Mouse (Mus musculus) MEL (cell line): ENCODE measurements around the gene Cstl1. TPM values are rescaled to one million over a fixed set of nuclear protein-coding genes. Genes with fewer than 3 reads are reported as not detected.
A peak's percentile ranks its signal among the peaks of the same experiment; 100 is the strongest.

ENCODE experiments used
- DNase-seq: peaks from one replicate; pipeline ENCODE4 v3.0.0; 2011; ENCODE audit warnings: low read depth, low spot score
- H3K27ac ChIP-seq: 2 replicates; pipeline ENCODE4 v1.5.1; 2012; ENCODE audit warnings: low read depth, mild to moderate bottlenecking, control low read depth, low read length, moderate library complexity; ENCODE audit not compliant: control insufficient read depth
- H3K27me3 ChIP-seq, 2 experiments: fragments of 150-350 bp in 1 of 2; sonication (generic) in 1 of 2; 2 replicates each; pipeline ENCODE4 v1.6.1; 2012; ENCODE audit warnings: low read length in 2 of 2, mild to moderate bottlenecking in 2 of 2, improper control_type of control experiment in 1 of 2, moderate library complexity in 1 of 2; ENCODE audit not compliant: insufficient read depth in 2 of 2, control insufficient read depth in 1 of 2
- H3K36me3 ChIP-seq, 2 experiments: 2 replicates each; pipeline ENCODE4 v1.6.1; 2012 to 2014; ENCODE audit warnings: low read length in 2 of 2, improper control_type of control experiment in 1 of 2, inconsistent platforms in 1 of 2, mild to moderate bottlenecking in 1 of 2; ENCODE audit not compliant: insufficient read depth in 2 of 2, control insufficient read depth in 1 of 2
- H3K4me1 ChIP-seq, 2 experiments: fragments of 150-350 bp in 1 of 2; sonication (generic) in 1 of 2; 2 replicates each; pipeline ENCODE4 v1.6.1; 2012; ENCODE audit warnings: low read length in 2 of 2, improper control_type of control experiment in 1 of 2, mild to moderate bottlenecking in 1 of 2; ENCODE audit not compliant: insufficient read depth in 2 of 2, control insufficient read depth in 1 of 2
- H3K4me3 ChIP-seq, 2 experiments: fragments of 150-350 bp in 1 of 2; sonication (generic) in 1 of 2; 2 replicates each; pipeline ENCODE4 v1.5.1; 2012; ENCODE audit warnings: low read depth in 2 of 2, low read length in 2 of 2, mild to moderate bottlenecking in 2 of 2, moderate library complexity in 2 of 2, control low read depth in 1 of 2, improper control_type of control experiment in 1 of 2; ENCODE audit not compliant: control insufficient read depth in 1 of 2, insufficient read depth in 1 of 2
- H3K79me2 ChIP-seq: 2 replicates; pipeline ENCODE4 v1.6.1; 2012; ENCODE audit warnings: mild to moderate bottlenecking, low read length, moderate library complexity; ENCODE audit not compliant: control insufficient read depth, poor library complexity, insufficient read depth
- H3K9ac ChIP-seq: 2 replicates; pipeline ENCODE4 v1.6.1; 2012; ENCODE audit warnings: low read depth, mild to moderate bottlenecking, control low read depth, low read length, moderate library complexity; ENCODE audit not compliant: control insufficient read depth, poor library complexity, severe bottlenecking
- H3K9me3 ChIP-seq: fragments of 150-350 bp; sonication (generic); replicated peaks from 2 replicates; pipeline ENCODE4 v1.6.1; 2012; ENCODE audit warnings: mild to moderate bottlenecking, low read length, improper control_type of control experiment, moderate library complexity; ENCODE audit not compliant: insufficient read depth
- BHLHE40 ChIP-seq: IDR thresholded peaks from 2 replicates; pipeline ENCODE4 v1.6.1; 2012; ENCODE audit warnings: low read depth, mild to moderate bottlenecking, inconsistent platforms, low read length, improper control_type of control experiment, borderline replicate concordance
- CHD1 ChIP-seq: IDR thresholded peaks from 2 replicates; pipeline ENCODE4 v1.6.1; 2012; ENCODE audit warnings: low read depth, mild to moderate bottlenecking, inconsistent platforms, low read length, improper control_type of control experiment
- CHD2 ChIP-seq: IDR thresholded peaks from 2 replicates; pipeline ENCODE4 v1.6.1; 2011; ENCODE audit warnings: low read length, improper control_type of control experiment
- CTCF ChIP-seq, 3 experiments: IDR thresholded peaks in 2 of 3; conservative IDR thresholded peaks in 1 of 3; 2 replicates each; pipeline ENCODE4 v1.5.1; 2011 to 2012; ENCODE audit warnings: low read length in 3 of 3, low read depth in 2 of 3, mild to moderate bottlenecking in 2 of 3, improper control_type of control experiment in 1 of 3, inconsistent platforms in 1 of 3, mixed read lengths in 1 of 3, moderate library complexity in 1 of 3; ENCODE audit not compliant: control insufficient read depth in 1 of 3, insufficient read depth in 1 of 3, poor library complexity in 1 of 3, severe bottlenecking in 1 of 3
- GABPA ChIP-seq: IDR thresholded peaks from 2 replicates; pipeline ENCODE4 v1.6.1; 2012; ENCODE audit warnings: low read depth, mild to moderate bottlenecking, inconsistent platforms, low read length, improper control_type of control experiment, moderate library complexity
- GATA1 ChIP-seq: IDR thresholded peaks from 2 replicates; pipeline ENCODE4 v1.6.1; 2011; ENCODE audit warnings: low read depth, low read length, improper control_type of control experiment
- HCFC1 ChIP-seq: IDR thresholded peaks from 2 replicates; pipeline ENCODE4 v1.6.1; 2012; ENCODE audit warnings: low read depth, mild to moderate bottlenecking, inconsistent platforms, low read length, improper control_type of control experiment, moderate library complexity
- MAFK ChIP-seq: IDR thresholded peaks from 2 replicates; pipeline ENCODE4 v1.6.1; 2011; ENCODE audit warnings: low read depth, mild to moderate bottlenecking, low read length, improper control_type of control experiment, borderline replicate concordance
- MAZ ChIP-seq: IDR thresholded peaks from 2 replicates; pipeline ENCODE4 v1.6.1; 2012; ENCODE audit warnings: low read depth, mild to moderate bottlenecking, inconsistent platforms, low read length, improper control_type of control experiment
- MEF2A ChIP-seq: IDR thresholded peaks from 2 replicates; pipeline ENCODE4 v1.6.1; 2014; ENCODE audit warnings: low read depth, mild to moderate bottlenecking, inconsistent platforms, low read length, improper control_type of control experiment; ENCODE audit not compliant: poor library complexity, insufficient replicate concordance, severe bottlenecking; ENCODE audit errors: extremely low read depth
- POLR2A ChIP-seq, 2 experiments: IDR thresholded peaks; 2 replicates each; pipeline ENCODE4 v1.6.1; 2011 to 2012; ENCODE audit warnings: low read length in 2 of 2, mild to moderate bottlenecking in 2 of 2, control low read depth in 1 of 2, improper control_type of control experiment in 1 of 2, low read depth in 1 of 2, moderate library complexity in 1 of 2; ENCODE audit not compliant: control insufficient read depth in 1 of 2, insufficient read depth in 1 of 2, poor library complexity in 1 of 2
- POLR2AphosphoS2 ChIP-seq: IDR thresholded peaks from 2 replicates; pipeline ENCODE4 v1.6.1; 2011; ENCODE audit warnings: low read length, improper control_type of control experiment
- RAD21 ChIP-seq: IDR thresholded peaks from 2 replicates; pipeline ENCODE4 v1.6.1; 2011; ENCODE audit warnings: mild to moderate bottlenecking, low read depth, low read length, improper control_type of control experiment
- RCOR1 ChIP-seq: IDR thresholded peaks from 2 replicates; pipeline ENCODE4 v1.6.1; 2012; ENCODE audit warnings: low read depth, mild to moderate bottlenecking, inconsistent platforms, low read length, improper control_type of control experiment
- SIN3A ChIP-seq: IDR thresholded peaks from 2 replicates; pipeline ENCODE4 v1.6.1; 2012; ENCODE audit warnings: low read length, improper control_type of control experiment, inconsistent platforms
- SMC3 ChIP-seq: IDR thresholded peaks from 2 replicates; pipeline ENCODE4 v1.6.1; 2011; ENCODE audit warnings: low read depth, low read length, improper control_type of control experiment
- TAL1 ChIP-seq: IDR thresholded peaks from 2 replicates; pipeline ENCODE4 v1.6.1; 2012; ENCODE audit warnings: mild to moderate bottlenecking, inconsistent platforms, low read length, moderate library complexity, mixed read lengths
- TBP ChIP-seq: IDR thresholded peaks from 2 replicates; pipeline ENCODE4 v1.8.0; 2011; ENCODE audit warnings: low read depth, low read length, improper control_type of control experiment
- USF1 ChIP-seq: IDR thresholded peaks from 2 replicates; pipeline ENCODE4 v1.6.1; 2014; ENCODE audit warnings: low read depth, mild to moderate bottlenecking, inconsistent platforms, low read length, improper control_type of control experiment, moderate library complexity
- ZC3H11A ChIP-seq: IDR thresholded peaks from 2 replicates; pipeline ENCODE4 v1.6.1; 2012; ENCODE audit warnings: low read depth, mild to moderate bottlenecking, inconsistent platforms, low read length, improper control_type of control experiment
- ZMIZ1 ChIP-seq: IDR thresholded peaks from 2 replicates; pipeline ENCODE4 v1.6.1; 2012; ENCODE audit warnings: low read depth, mild to moderate bottlenecking, inconsistent platforms, low read length, improper control_type of control experiment, moderate library complexity
- ZNF384 ChIP-seq: IDR thresholded peaks from 2 replicates; pipeline ENCODE4 v1.6.1; 2012; ENCODE audit warnings: low read depth, mild to moderate bottlenecking, inconsistent platforms, low read length, improper control_type of control experiment
- polyA plus RNA-seq, 2 experiments: library from polyadenylated mRNA; stranded (reverse) in 1 of 2; unstranded in 1 of 2; fragments of >175 nt in 1 of 2; fragments of >200 nt in 1 of 2; gene quantifications; 2 replicates each; pipeline versions ENCODE4 v1.2.1 to v1.2.4; 2012; ENCODE audit warnings: low replicate concordance in 2 of 2, low read depth in 1 of 2; ENCODE audit not compliant: insufficient read length in 2 of 2, insufficient read depth in 1 of 2, missing spikeins in 1 of 2
- total RNA-seq: library from RNA; depleted of rRNA; stranded (reverse); fragments of 300-350 nt; gene quantifications from 2 replicates; pipeline ENCODE4 v1.2.3, GENCODE M21; 2012

Cstl1 gene
- total and polyA plus RNA-seq, 3 experiments: not detected

- Histone ChIP-seq H3K4me1 (no peaks in the 10 kb centered on the region), H3K4me3 (no peak overlapping the region), H3K27ac (no peak overlapping the region), H3K9ac (no peak overlapping the region), H3K79me2 (no peaks in the 10 kb centered on the region), H3K9me3 (no peaks in the 10 kb centered on the region), H3K36me3 (no peaks in the 10 kb centered on the region), H3K27me3 (no peaks in the 10 kb centered on the region)
- peak; percentile 83 for DNase-seq
- no peak for TF ChIP-seq GATA1
- TF ChIP-seq CTCF (IDR thresholded peaks at IDR 0.05 in 2 of 3, conservative IDR thresholded peaks at IDR 0.05 in 1 of 3; ENCODE audit: control insufficient read depth in 1 of 3, insufficient read depth in 1 of 3, low read depth in 2 of 3, low read length in 3 of 3, poor library complexity in 1 of 3, severe bottlenecking in 1 of 3): peak; percentile 40 to 74 (median 53); a peak in 5 of 6 replicates
- TF ChIP-seq SMC3: peak; percentile 62
- no peak for TF ChIP-seq ZMIZ1
- TF ChIP-seq RAD21: peak; percentile 55
- peak; percentile 32 for TF ChIP-seq ZC3H11A
- TF ChIP-seq CHD1: no peak
- no peak for TF ChIP-seq CHD2
- no peak for TF ChIP-seq TAL1
Measured at GRCm38 (mm10) chr2:148751893-148752813, 2.0 kb downstream of the Cstl1 start.

GRCm38 (mm10) chr2:148754310-148754846 lies 4.2 kb downstream of the Cstl1 start:
- Histone ChIP-seq H3K4me3 (no peak overlapping the region), H3K36me3 (no peaks in the 10 kb centered on the region), H3K4me1 (no peaks in the 10 kb centered on the region), H3K27me3 (no peaks in the 10 kb centered on the region), H3K27ac (no peak overlapping the region), H3K79me2 (no peaks in the 10 kb centered on the region), H3K9ac (no peak overlapping the region), H3K9me3 (no peaks in the 10 kb centered on the region)
- TF ChIP-seq MEF2A: no peak
- no peak for TF ChIP-seq TAL1
- no peak for TF ChIP-seq SIN3A
- TF ChIP-seq ZC3H11A: no peak
- TF ChIP-seq TBP: no peak
- TF ChIP-seq MAFK: no peak
- no peak for TF ChIP-seq RCOR1
- TF ChIP-seq HCFC1: no peak
- TF ChIP-seq CHD2: no peak
- TF ChIP-seq POLR2A (IDR thresholded peaks at IDR 0.05; ENCODE audit: control insufficient read depth in 1 of 2, insufficient read depth in 1 of 2, low read depth in 1 of 2, low read length in 2 of 2, poor library complexity in 1 of 2): no peak
- no peak for TF ChIP-seq MAZ
- TF ChIP-seq BHLHE40: no peak
- TF ChIP-seq USF1: no peak
- no peak for TF ChIP-seq ZNF384
- no peak for TF ChIP-seq GABPA
- TF ChIP-seq POLR2AphosphoS2: no peak
- no peak for DNase-seq
